Mouse (Mus musculus) left cerebral cortex, adult 18-20 months (tissue): ENCODE measurements around the gene Fuom. TPM values are rescaled to one million over a fixed set of nuclear protein-coding genes. Genes with fewer than 3 reads are reported as not detected.
"Not testable (repeated sequence)": the region's sequence is repeated elsewhere in the genome, so short reads cannot be mapped to it uniquely, and the experiment has no call there.

ENCODE experiments used
- DNase-seq, 2 experiments: peaks; one replicate each; pipeline ENCODE4 v3.0.0; 2021 to 2022; ENCODE audit warnings: low spot score in 2 of 2, mixed read lengths in 1 of 2
- long read RNA-seq, 2 experiments: library from polyadenylated mRNA; stranded (forward); transcript quantifications; one replicate each; pipeline ENCODE4 v2.0.0; 2021
- total RNA-seq, 2 experiments: library from RNA; stranded (reverse); gene quantifications; 2 replicates each; pipeline ENCODE4 v1.2.3; 2021

Gene Fuom
- 10 to 100 TPM; 51.3 to 51.4 TPM for total RNA-seq
- long read RNA-seq, experiment 1, transcript Fuom-201 (6 exons, 685 nt): major isoform, 7 of 35 reads
- long read RNA-seq, experiment 1, partial matches to known transcripts: 6 of 35 reads
- long read RNA-seq, experiment 1, other reads (novel, unspliced or antisense): 17 of 35 reads
- long read RNA-seq, experiment 2, transcript Fuom-201 (6 exons, 685 nt): major isoform, 11 of 23 reads
- long read RNA-seq, experiment 2, partial matches to known transcripts: 1 of 23 reads
- long read RNA-seq, experiment 2, other reads (novel, unspliced or antisense): 8 of 23 reads

DNA sequence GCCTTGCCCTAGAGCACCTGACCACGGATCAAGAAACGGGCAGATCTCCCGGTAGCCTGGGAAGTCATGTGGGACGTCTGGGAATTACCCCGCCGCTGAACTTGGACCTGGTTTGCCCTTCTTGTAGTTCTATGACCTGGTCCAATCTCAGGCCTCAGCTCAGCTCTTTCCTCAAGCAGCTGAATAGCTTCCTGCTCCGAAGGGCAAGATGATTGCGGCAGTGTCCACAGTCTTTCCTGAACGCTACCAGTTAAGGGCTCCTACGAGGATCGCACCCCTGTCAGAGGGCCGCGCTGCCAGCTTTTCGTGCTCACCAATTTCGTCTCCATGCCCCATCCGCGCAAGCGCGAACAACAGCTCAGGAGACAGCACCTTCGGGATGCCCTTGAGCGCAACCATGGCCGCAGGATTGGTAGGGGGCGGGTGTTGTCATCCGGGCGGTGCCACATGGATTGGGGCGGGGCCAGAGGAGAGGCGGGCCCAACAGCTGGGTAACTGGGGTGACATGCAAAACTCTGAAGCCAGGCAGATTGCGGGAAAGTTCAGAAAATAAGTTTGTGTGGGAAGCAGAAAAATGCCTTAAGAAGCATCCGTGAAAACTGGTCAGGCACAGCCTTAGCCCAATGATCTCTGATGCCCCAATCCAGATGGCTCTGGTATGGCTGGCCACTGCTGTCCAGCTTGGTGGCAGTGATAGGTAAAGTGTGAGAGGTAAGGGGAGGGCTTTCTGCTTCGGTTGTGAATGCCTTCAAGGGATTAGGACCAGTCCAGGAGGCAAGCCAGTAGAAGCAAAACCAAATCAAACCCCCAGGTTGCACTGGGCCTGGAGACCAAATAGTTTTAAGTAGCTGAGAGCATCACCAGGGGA, at the start of gene Fuom:
TSS of gene Fuom (minus strand) at position 449 of the 868 bp plus-strand sequence.
- peak; percentile 79 to 84 for DNase-seq

DNA sequence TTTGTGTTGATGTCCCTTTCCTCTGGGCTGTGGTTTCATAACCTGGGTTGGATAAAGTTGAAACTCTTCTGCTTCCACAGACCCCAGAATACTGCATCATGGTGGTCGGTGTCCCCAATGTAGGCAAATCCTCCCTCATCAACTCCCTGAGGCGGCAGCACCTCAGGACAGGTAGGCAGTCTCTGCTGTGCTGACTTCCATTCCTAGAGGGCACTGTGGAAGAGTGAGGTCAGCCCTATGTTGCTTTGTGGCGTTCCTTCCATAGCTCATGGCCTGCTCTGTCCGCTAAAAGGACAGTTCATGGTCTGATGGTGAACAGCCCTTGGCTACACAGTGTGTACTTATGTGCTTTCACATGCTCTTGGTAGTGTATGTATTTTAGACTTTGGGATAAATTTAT, 42.3 kb upstream of the Fuom start:
- DNase-seq: no peak

DNA sequence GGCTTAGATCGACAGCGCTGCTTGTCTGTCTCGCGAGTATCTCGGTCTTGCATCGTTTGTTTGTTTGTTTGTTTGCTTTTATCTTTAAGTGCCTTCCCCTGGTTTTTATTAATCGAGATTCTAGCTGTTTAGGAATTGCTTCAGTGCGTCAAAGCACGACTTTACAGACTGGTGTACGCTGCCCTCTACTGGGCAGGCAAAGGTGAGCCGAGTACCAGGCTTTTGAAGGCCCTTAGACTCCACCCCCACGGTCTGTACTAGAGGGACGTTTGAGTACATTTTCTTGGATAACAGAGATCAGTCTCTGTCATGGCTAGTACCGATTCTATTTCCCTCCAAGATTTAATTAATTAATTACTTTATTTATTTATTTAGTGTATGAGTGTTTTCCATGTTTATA, 39.1 kb upstream of the Fuom start:
- peak; percentile 56 to 60 for DNase-seq

DNA sequence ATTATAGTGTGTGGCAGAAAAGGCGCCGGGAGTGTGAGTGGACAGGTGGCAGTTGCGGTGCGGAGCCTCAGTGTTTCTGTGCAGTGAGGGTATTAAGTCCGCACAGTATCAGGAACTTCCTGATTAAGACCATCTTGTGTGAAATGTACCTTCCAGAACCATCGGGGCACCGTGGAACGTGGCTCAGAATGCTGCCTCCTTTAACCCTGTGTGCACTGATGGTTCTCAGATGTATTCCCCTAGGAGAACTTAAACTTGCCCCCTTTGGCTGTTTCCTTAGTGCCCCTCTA, 35.7 kb upstream of the Fuom start:
- no peak for DNase-seq

DNA sequence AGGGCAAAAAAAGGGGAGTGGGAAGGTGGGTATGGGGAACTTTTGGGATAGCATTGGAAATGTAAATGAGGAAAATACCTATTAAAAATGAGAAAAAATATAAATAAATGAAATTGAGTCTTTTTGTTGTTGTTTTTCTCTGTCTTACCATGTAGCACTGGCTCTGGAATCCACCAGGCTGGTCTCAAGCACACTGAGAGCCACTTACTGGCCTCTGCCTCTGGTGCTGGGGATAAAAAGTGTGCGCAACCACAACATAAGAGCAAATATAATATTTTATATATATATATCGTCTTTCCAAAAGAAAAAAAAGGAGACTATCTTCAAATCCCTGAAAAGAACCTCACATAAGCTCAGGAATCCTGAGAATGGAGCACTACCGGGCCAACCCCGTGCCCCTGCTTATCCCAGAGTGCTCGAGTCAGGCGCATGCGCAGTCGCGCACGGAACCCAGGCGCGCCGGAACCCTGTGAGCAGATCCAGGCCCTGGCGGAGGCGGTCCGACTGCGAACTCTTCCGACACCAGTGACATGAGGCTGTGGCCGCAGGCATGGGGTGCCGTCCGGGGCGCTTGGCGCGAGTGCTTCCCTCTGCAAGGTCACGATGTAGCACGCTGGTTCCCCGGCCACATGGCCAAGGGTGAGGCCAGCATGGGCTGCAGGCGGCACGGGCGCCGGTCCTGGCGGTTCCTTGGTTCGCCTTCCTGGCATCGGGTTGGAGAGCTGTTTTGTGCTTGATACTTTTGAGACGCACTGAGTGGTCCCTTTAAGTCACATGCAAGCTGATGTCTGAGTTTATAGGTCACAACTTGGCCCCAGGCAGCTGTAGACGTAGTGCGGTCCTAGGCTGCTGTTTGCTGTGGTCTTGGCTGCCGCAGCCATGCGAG, 35.1 kb upstream of the Fuom start, which contains the start of gene Mtg1:
TSS of gene Mtg1 (plus strand) at position 430 of the 886 bp plus-strand sequence.
- peak; percentile 97 to 98 for DNase-seq

DNA sequence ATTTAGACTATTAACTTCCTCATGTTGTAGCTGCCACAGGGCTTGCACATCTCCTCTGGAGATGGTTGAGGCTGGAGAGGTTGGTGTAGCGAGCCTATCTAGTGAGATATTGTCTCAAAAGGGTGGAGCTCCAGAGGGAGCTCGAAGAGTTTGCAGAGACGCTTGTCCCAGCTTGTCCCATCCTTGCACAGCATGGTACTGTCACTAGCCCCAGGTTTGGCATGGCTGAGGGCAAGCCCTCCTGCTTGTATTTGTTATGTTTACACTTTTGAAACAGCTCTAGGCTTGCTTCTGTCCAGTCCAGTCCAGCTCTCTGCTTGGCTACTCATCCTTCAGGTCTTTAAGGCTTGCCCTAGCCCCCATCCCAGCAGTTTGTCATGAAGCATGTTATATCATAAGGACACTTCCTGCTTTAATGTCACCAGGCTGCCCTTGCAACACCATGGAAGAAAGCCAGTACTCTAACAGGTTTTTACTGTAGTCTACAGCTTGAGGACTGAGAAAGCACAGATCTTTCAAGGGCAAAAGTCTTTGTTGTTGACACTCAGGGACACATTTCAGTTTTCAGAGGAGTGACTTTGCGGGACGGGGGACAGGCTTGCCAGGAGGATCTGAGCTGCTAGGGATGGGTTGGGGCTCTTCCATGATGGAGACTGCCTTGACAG, 33.0 kb upstream of the Fuom start:
- no peak for DNase-seq

DNA sequence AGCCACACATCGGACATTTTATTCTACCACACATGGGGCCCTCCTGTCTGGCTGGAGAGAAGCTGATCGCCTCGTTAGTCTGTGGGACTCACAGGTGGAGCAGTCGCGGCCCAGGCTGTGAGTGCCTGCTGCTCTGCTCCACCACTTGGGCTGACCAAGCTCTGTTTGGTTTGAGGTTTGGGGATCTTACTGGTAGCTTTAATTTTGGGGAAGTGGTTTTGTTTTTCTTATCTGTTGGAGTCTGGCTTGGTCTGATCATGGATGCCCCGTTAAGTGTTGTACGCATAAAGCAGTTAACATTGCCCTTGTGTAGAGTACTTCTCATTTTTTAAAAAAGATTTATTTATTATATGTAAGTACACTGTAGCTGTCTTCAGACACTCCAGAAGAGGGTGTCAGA, 31.8 kb upstream of the Fuom start:
- DNase-seq: not testable (repeated sequence)

DNA sequence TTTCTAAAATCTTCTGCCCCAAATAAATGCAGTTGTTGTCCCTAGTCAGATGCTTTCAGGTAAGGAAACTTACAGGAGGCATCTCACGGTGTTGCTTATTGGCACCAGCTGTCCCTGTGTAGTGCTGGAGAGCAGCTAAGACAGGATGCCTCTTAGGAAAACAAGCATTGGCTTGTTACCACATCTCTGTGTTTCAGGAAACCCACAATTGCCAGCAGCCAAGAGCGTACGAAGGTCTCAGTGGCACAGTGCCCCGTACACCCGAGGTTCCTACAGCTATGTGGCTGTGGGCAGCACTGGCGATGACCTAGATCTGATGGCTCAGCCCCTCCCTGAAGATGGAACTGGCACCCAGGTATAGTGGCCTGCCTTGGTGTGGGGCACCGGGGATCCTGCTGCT, 29.9 kb upstream of the Fuom start:
- DNase-seq: not testable (repeated sequence)

DNA sequence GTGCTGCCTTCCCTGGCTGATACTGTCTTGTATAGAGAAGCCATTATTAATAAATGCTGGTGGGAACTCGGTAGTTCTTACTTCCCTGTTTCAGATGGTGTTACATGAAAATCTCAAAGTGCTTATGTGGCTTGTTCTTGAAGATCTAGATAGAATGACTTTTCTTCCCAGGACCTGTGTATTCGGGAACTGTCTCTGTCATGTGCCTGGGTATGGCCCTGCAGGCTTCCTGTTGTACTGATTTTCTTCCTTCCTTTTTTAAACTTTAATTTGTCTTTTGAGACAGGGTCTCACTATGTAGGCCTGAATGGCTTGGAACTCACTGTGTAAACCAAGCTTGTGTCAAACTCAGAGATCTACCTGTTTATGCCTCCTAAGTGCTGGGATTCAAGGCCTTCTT, 25.7 kb upstream of the Fuom start:
- no peak for DNase-seq

DNA sequence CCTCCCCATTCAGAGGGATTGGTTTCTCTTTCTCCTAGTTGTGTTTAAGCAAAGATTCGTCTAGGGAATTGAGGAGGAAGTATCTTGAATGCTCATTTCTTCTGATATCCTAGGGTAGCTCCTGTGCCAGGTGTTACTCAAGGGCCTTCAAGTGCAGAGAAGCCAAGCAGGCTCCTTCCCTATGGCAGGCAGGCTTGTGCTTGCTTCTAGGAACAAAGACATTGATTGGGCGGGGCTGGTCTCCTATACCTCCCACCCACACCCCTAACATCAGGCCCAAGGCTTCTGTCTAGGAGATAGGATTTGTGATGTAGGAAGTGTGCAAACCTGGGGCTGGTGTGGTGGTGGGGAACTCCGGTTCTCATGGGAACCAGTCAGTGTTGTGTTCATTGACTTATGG, 24.7 kb upstream of the Fuom start:
- no peak for DNase-seq

DNA sequence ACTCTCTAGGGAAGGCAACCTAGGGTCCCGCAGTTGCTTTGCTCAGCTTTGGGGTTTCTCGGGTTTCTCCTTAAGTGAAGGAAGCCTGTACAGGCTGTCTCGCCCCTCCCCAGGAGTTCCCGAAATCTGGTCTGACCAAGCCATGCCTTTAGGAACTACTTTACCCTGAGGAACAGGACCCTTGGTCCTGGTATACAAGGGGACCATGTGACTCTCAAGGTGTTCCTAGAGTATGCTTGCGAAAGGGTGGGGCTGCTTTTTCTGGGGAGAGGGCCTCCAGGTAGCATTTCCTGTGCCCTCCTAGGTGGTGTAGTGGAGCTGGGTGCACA, 23.7 kb upstream of the Fuom start:
- DNase-seq: no peak

DNA sequence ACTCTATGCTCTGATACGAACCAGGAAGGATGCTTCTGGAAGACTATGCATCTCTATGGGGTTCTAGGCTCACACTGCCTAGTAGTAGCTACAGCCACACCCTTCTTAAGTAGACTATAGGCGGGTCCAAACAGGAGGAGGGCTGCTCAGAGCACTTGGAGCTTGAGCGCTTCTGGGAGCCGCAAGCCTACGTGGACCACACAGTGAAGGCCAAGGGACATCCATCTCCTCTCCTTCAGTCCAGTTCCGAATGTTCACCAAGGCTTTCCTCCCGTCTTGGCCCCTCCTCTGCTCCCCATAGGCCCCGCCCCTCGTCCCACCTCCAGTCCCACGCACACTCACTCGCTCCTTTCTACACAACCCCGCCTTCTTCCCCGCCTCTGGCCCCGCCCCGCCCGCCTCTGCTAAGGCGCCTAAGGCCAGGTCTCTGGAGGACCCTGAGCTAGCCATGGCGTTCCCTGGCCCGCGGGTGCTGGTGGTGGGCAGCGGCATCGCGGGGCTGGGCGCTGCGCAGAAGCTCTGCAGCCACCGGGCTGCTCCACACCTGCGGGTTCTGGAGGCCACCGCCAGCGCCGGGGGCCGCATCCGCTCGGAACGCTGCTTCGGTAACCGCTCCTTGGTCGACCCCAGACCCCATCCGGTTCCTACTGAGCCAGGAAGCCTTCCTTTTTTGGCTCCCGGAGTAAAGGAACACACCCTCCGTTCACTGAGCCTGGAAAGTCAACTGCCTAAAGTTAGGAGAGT, 23.2 kb upstream of the Fuom start:
- DNase-seq: peak; percentile 86 to 89

DNA sequence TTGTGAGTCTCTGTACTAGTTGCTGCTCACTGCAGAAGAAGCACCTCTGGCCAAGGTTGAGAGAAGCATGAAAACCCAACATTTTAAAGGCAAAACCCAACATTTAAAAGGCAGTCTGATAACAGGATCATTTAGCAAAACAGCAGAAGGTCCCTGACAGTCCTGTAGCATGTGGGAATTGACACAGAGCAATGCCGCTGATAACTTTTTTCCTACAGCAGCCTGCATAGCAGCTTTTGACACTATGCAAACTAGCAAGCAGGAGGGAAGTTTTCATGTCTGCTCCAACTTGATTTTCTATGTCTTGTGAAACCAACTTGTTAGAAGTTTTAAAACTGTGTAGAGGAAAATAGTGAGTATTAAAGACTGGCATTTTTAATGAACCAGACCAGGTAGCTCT, 22.1 kb upstream of the Fuom start:
- no peak for DNase-seq

DNA sequence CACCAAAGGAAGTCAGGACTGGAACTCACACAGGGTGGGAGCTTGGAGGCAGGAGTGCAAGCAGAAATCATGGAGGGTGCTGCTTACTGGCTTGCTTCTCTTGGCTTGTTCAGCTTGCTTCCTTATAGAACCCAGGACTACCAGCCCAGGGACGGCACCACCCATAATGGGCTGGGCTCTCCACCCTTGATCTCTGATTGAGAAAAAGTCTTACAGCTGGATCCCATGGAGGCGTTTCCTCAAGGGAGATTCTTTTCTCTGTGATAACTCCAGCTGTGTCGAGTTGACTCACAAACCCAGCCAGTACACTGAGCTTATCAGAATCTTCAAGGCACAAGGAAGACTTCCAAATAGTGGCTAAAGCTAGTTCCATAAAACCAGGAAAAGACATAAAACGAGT, 20.5 kb upstream of the Fuom start:
- no peak for DNase-seq

DNA sequence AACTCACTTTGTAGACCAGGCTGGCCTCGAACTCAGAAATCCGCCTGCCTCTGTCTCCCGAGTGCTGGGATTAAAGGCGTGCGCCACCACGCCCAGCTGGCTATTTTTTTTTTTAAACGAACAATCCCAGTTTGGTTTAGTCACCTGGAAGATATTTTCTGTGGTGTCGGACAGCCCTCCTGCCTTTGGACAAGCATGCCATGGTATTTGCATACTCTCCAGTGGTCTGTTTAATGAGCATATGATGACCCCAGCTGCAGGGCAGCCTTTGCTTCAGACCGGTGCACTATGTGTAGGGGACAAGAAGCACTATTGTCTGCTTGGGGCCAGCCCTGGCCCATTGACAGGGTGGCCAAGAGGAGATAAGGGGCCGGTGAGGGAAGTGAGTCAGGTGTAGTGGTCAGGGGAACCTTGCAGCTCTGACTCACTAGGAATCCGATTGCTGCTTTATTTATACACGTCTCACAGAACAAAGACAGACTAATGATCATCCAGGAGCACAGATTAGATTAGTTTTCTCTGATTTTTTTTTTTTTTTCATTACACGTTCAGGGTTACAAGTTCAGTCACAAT, 19.2 kb upstream of the Fuom start:
- no peak for DNase-seq

DNA sequence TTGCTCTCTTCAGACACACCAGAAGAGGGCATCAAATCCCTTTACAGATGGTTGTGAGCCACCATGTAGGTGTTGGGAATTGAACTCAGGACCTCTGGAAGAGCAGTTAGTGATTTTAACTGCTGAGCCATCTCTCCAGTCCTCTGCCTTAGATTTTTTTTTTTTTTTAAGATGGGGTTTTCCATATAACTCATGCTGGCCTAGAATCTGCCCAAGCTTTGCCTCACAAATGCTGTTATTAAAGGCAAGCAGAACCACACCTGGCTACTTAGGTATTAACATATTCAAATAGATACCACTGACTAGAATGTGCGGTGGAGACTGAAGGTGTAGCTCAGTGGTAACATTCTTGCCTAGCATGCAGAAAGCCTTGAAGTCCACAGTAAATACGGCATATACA, 18.2 kb upstream of the Fuom start:
- DNase-seq: no peak

DNA sequence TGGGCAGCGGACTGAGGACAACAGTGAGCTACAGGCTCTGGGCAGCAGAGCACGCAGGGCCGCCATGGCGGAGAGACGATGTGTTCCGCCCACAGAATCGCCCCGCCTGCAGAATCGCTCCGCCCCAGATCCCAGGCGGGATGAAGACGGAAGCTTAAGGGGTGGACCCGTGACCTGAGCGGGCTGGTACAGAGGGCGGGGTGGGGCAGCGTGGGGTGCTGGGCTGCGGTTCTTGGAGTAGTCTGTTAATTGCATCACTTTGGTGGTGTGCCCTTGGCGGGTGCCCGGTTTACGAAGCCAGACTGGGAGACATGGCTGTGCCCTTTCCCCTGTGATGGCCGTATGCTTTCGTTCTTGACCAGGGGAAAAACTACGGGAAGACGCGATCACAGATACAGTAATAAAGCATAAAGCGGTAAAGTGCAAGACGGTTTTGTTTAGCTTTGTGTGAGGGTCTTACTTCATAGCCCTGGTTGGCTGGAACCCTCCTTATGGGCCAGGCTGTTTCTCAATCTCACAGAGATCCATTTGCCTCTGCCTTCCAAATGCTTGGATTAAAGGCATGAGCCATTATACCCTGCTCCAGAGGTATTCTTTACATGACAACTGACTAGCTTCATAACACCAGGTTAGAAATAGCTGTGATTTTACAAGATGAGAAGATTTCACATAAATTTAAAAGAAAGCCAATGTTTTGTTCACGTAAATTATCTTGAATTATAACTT, 14.3 kb upstream of the Fuom start, which contains the start of gene Echs1:
TSS of gene Echs1 (minus strand) at position 148 of the 726 bp plus-strand sequence.
- DNase-seq: peak; percentile 85 to 90

DNA sequence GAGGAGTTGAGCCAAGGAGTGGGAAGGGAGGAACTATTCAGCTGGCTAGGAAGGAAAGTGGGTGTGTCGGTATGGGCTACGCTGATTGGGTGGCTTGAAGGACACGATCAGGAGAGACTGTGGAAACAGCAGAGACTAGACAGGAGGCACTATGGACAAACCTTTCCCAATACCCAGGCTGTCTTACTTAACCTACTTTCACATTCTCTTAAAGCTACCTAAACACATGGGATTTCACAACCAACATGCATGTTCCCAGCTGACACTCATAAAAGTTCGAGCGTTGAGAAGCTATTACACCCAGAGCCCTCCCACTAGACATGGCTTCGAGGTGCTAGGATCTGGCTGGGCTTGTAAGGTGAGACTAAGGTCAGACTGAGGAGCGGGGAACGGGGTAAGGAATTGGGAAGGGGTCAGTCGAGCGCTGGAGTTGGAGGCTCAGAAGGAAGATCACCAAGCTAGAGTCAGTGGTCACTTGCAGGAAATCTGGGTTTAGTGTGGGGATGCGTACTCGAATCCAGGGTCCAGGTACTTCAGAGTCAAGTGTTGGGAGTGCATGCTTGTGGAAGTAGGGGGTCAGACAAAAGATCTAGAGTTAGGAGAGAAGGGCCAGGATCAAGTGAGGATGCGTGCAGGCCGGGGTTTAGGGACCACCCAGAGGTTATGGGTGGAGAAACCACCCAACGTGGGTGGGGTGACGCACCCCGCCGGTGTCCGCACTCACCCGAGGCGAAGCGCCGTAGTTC, 13.5 kb upstream of the Fuom start, which contains the start of gene Paox:
TSS of gene Paox (plus strand) at position 217 of the 746 bp plus-strand sequence.
- peak; percentile 47 to 53 for DNase-seq

DNA sequence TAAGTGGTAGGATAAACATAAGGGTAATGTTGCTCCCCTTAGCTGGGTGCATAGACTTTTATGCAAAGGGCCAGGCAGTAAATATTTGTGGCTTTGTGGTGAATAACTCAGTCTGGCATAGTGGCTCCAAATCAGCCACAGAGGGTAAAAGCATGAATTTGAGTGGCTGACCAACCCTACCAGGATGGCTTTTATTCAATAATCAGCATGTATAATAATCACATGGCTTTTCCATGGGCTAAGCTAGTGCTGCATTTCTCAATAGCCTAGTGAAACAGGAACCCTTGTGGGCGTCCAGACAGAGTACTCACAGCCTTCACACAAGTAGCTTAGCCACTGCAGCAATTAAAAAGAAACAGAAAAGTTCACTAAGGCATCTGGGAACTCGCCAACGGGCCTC, 9.7 kb upstream of the Fuom start:
- DNase-seq: no peak
